9 mouse cellular contexts compared by ENCODE assay signal in the genomic region with DNA sequence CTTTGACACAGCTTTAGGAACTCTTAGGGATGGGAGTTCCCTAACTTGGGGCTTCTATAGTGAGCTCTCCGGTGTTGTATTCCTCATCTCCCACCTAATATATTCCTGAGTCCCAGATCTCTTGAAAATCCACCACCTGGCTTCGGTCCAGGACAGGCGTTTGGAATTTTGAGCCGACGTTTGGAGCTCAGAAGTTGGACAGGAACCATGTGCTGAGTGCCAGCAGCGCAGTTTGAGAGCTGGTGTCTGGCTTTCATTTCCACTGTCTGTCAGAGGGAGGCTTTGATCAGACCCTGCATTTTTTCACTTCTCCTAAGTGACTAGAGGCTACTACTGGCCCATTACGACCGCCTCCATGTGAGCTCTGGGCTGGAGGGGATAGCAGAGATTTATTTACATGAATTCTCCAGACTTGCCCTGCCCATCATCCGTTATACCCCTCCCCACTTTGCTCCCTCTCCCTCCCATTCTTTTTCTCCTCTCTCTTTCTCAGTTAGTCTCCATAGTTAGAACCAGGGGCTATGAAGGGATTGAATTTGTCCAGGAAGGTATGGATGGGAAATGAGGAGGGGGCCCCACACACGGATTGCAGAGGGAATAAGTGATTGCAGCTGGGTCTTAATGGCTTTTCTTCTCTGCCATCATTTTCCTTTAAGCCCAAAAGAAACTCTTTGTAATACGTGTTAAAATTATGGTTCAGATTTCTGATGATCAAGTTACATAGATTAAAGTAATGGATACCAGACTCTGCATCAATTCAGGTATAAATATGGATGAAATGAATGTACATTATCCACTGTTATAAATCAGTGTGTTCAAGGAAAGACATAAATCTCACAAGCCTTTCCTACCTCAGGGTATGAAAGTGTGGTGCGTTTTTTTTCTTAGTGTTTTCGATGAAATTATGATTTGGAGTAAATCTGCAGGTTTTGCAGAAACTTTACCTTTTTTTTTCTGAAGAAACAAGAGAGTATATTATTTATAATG.
A peak's percentile ranks its signal among the peaks of the same experiment; 100 is the strongest.
DNase-seq lines count a peak whose midpoint lies in the region; ATAC-seq and TF ChIP-seq lines count a peak whose summit lies in the region.
"Had no signal": no experiment of that assay in that cellular context is flagged by ENCODE, and none has a peak within 500 bp of the region (broad histone marks: within the 10 kb centered on the region; RNA-seq: fewer than 3 reads in every experiment).

No protein-coding gene starts in this region.

- ATAC-seq in forebrain, embryonic 12.5 days (ENCODE audit: low FRiP score): peak; percentile 61; the same call in 1 of the 2 replicates
- peak; percentile 89 for ATAC-seq in heart, postnatal 0 days (ENCODE audit: insufficient read depth, low read depth)
- ATAC-seq: Patski had no signal

- no peaks in the 10 kb centered on the region for H3K36me3 ChIP-seq in forebrain, embryonic 12.5 days (replicated peaks)
- no peaks in the 10 kb centered on the region for H3K36me3 ChIP-seq in heart, postnatal 0 days (replicated peaks; ENCODE audit: control insufficient read depth, insufficient read depth, low read length)

- WGBS in forebrain, embryonic 12.5 days: 69% methylated on average over 13 of the region's 13 CpGs
- WGBS in heart, postnatal 0 days: 28% methylated on average over 13 of the region's 13 CpGs

- H3K27ac ChIP-seq in forebrain, embryonic 12.5 days: no peak overlapping the region
- no peak overlapping the region for H3K27ac ChIP-seq in heart, postnatal 0 days (ENCODE audit: low read depth)

- H3K9ac ChIP-seq in forebrain, embryonic 12.5 days: no peak overlapping the region
- H3K9ac ChIP-seq in heart, postnatal 0 days (replicated peaks; ENCODE audit: low read depth, low read length): no peak overlapping the region

- no peak for TF ChIP-seq CTCF in heart, postnatal 0 days (IDR thresholded peaks at IDR 0.05; ENCODE audit: low read depth)

- no peak overlapping the region for H3K4me2 ChIP-seq in forebrain, embryonic 12.5 days
- peak overlapping the region; percentile 36 for H3K4me2 ChIP-seq in heart, postnatal 0 days (ENCODE audit: low read depth, low read length)

- DNase-seq in urinary bladder, postnatal 25 days (ENCODE audit: low spot score): peak; percentile 9
- DNase-seq in urinary bladder, postnatal 10 days (ENCODE audit: low spot score): no peak
- peak; percentile 82 for DNase-seq in heart, postnatal 0 days (ENCODE audit: low spot score)
- DNase-seq in layer of hippocampus, postnatal 36 days: peak; percentile 48 to 55
- peak; percentile 80 for DNase-seq in mesoderm, embryonic 11.5 days (ENCODE audit: low read depth, low spot score)
- peak; percentile 54 for DNase-seq in yolk sac, embryonic 10.5 days (ENCODE audit: low spot score)
- DNase-seq in T-cell, adult 2 months (ENCODE audit: low spot score): no peak

- H3K27me3 ChIP-seq in forebrain, embryonic 12.5 days: no peaks in the 10 kb centered on the region
- H3K27me3 ChIP-seq in heart, postnatal 0 days (ENCODE audit: control insufficient read depth, insufficient read depth, low read length): no peaks in the 10 kb centered on the region
- H3K27me3 ChIP-seq: Patski had no signal

- no peaks in the 10 kb centered on the region for H3K9me3 ChIP-seq in forebrain, embryonic 12.5 days
- H3K9me3 ChIP-seq in heart, postnatal 0 days (replicated peaks; ENCODE audit: control insufficient read depth, low read length): no peaks in the 10 kb centered on the region

- H3K4me1 ChIP-seq in forebrain, embryonic 12.5 days: no peaks in the 10 kb centered on the region; the same call in 1 of the 2 replicates
- H3K4me1 ChIP-seq in heart, postnatal 0 days (ENCODE audit: control insufficient read depth, insufficient read depth): peaks cover 4% of the 10 kb centered on the region; the same call in 1 of the 2 replicates

- no peak overlapping the region for H3K4me3 ChIP-seq in forebrain, embryonic 12.5 days (replicated peaks)
- H3K4me3 ChIP-seq in heart, postnatal 0 days (ENCODE audit: low read depth, low read length): no peak overlapping the region

- no peak for TF ChIP-seq EP300 in heart, postnatal 0 days (IDR thresholded peaks at IDR 0.05; ENCODE audit: low read depth)

Comparison
In these comparisons a context has a peak if more than half of its experiments do, and no peak if none do; other contexts are left out.
1. DNase-seq: peak in urinary bladder, postnatal 25 days (single experiment), heart, postnatal 0 days (single experiment), layer of hippocampus, postnatal 36 days (2 of 2), mesoderm, embryonic 11.5 days (single experiment) and yolk sac, embryonic 10.5 days (single experiment); none in urinary bladder, postnatal 10 days (single experiment) and T-cell, adult 2 months (single experiment).